Mouse (Mus musculus): Measurements from ENCODE around the gene Trip12.

- TF ChIP-seq CTCF (IDR thresholded peaks at IDR 0.05; ENCODE audit: extremely low read depth, insufficient read length, insufficient replicate concordance, low read depth, low read length) (no peak), POLR2A (IDR thresholded peaks at IDR 0.05; ENCODE audit: low read depth, low read length) (no peak)
Observed at GRCm38 (mm10) chr1:84838156-84838555, 2.2 kb downstream of the Trip12 start.

All from small intestine, adult 2 months (tissue).